Mouse (Mus musculus) C2C12 (cell line): Measurements from ENCODE around the gene Mfng. TPM values are rescaled to one million over a fixed set of nuclear protein-coding genes. Genes with fewer than 3 reads are reported as not detected.

Experiments
- H3K27me3 ChIP-seq: one replicate; pipeline ENCODE4 v1.6.1; 2011; ENCODE audit not compliant: control insufficient read depth, insufficient read depth, insufficient read length
- H3K36me3 ChIP-seq: one replicate; pipeline ENCODE4 v1.6.1; 2011; ENCODE audit not compliant: control insufficient read depth, insufficient read depth
- H3K4me3 ChIP-seq: one replicate; pipeline ENCODE4 v1.5.1; 2011; ENCODE audit warnings: mild to moderate bottlenecking, control low read depth; ENCODE audit not compliant: poor library complexity, insufficient read depth, severe bottlenecking
- H3K79me2 ChIP-seq: one replicate; pipeline ENCODE4 v1.6.1; 2011; ENCODE audit not compliant: control insufficient read depth, insufficient read depth
- H3K79me3 ChIP-seq: one replicate; pipeline ENCODE4 v1.6.1; 2011; ENCODE audit warnings: low read depth, control low read depth
- H3ac ChIP-seq: one replicate; pipeline ENCODE3; 2011; ENCODE audit warnings: low read depth; ENCODE audit not compliant: control insufficient read depth, insufficient read length
- CEBPB ChIP-seq: IDR thresholded peaks from one replicate; pipeline ENCODE4 v1.6.1; 2011; ENCODE audit warnings: low read depth, mild to moderate bottlenecking, control low read depth, moderate library complexity
- CTCF ChIP-seq: IDR thresholded peaks from one replicate; pipeline ENCODE4 v1.5.1; 2011; ENCODE audit not compliant: control insufficient read depth, insufficient read depth, insufficient read length
- FOSL1 ChIP-seq: IDR thresholded peaks from one replicate; pipeline ENCODE4 v1.8.0; 2011; ENCODE audit warnings: mild to moderate bottlenecking, low read length; ENCODE audit not compliant: poor library complexity, insufficient read depth, severe bottlenecking
- MAX ChIP-seq: IDR thresholded peaks from one replicate; pipeline ENCODE4 v1.6.1; 2011; ENCODE audit warnings: mild to moderate bottlenecking, control low read depth
- MYOD1 ChIP-seq: IDR thresholded peaks from one replicate; pipeline ENCODE4 v1.6.1; 2011; ENCODE audit warnings: low read depth; ENCODE audit not compliant: control insufficient read depth, insufficient read length
- MYOG ChIP-seq: IDR thresholded peaks from one replicate; pipeline ENCODE4 v1.6.1; 2011; ENCODE audit not compliant: control insufficient read depth, insufficient read length; ENCODE audit errors: extremely low read depth
- USF1 ChIP-seq: IDR thresholded peaks from one replicate; pipeline ENCODE4 v1.6.1; 2011; ENCODE audit warnings: low read depth, mild to moderate bottlenecking, control low read depth, moderate library complexity
- polyA plus RNA-seq: library from polyadenylated mRNA; unstranded; fragments of >200 nt; fragmentation: generic; extraction: Trizol; gene quantifications from one replicate; pipeline ENCODE4 v1.2.1, GENCODE M21; 2012; ENCODE audit warnings: missing spikeins

Gene Mfng
- polyA plus RNA-seq, 1 experiment, result not detected

GRCm38 (mm10) chr15:78787287-78787856 is 14.1 kb upstream of the Mfng start:
- TF ChIP-seq CTCF, result no peak
- Histone ChIP-seq H3K79me2 (no peaks in the 10 kb centered on the region), H3K27me3 (no peaks in the 10 kb centered on the region), H3ac (no peak overlapping the region), H3K4me3 (no peak overlapping the region), H3K36me3 (peaks cover 3% of the 10 kb centered on the region), H3K79me3 (no peaks in the 10 kb centered on the region)

GRCm38 (mm10) chr15:78786411-78786818 is 13.1 kb upstream of the Mfng start:
- Histone ChIP-seq H3K36me3 (peaks cover 3% of the 10 kb centered on the region), H3ac (no peak overlapping the region), H3K4me3 (no peak overlapping the region), H3K79me3 (no peaks in the 10 kb centered on the region), H3K27me3 (no peaks in the 10 kb centered on the region), H3K79me2 (no peaks in the 10 kb centered on the region)
- TF ChIP-seq MYOD1, result no peak

- H3K79me3 ChIP-seq, result no peaks in the 10 kb centered on the region
- H3K36me3 ChIP-seq, result peaks cover 3% of the 10 kb centered on the region
- no peak overlapping the region for H3ac ChIP-seq
- no peaks in the 10 kb centered on the region for H3K27me3 ChIP-seq
- H3K79me2 ChIP-seq, result no peaks in the 10 kb centered on the region
- H3K4me3 ChIP-seq, result no peak overlapping the region
- TF ChIP-seq FOSL1, result no peak
- no peak for TF ChIP-seq MYOD1
- TF ChIP-seq MYOG, result no peak
- TF ChIP-seq CTCF, result no peak
- TF ChIP-seq CEBPB, result no peak
- no peak for TF ChIP-seq USF1
- TF ChIP-seq MAX, result no peak
Measured at GRCm38 (mm10) chr15:78785961-78786360, 12.7 kb upstream of the Mfng start.

GRCm38 (mm10) chr15:78785258-78785657 is 12.0 kb upstream of the Mfng start:
- Histone ChIP-seq H3K79me2 (no peaks in the 10 kb centered on the region), H3K36me3 (peaks cover 3% of the 10 kb centered on the region), H3K4me3 (no peak overlapping the region), H3K79me3 (no peaks in the 10 kb centered on the region), H3ac (no peak overlapping the region), H3K27me3 (no peaks in the 10 kb centered on the region)
- TF ChIP-seq MYOD1, result no peak
- no peak for TF ChIP-seq CTCF
- no peak for TF ChIP-seq FOSL1
- TF ChIP-seq USF1, result no peak
- TF ChIP-seq CEBPB, result no peak
- no peak for TF ChIP-seq MAX
- no peak for TF ChIP-seq MYOG

- H3K4me3 ChIP-seq, result no peak overlapping the region
- peaks cover 3% of the 10 kb centered on the region for H3K36me3 ChIP-seq
- H3ac ChIP-seq, result no peak overlapping the region
- no peaks in the 10 kb centered on the region for H3K27me3 ChIP-seq
- peak; percentile 93 for TF ChIP-seq USF1
- no peak for TF ChIP-seq FOSL1
- H3K79me2 ChIP-seq, result no peaks in the 10 kb centered on the region
- H3K79me3 ChIP-seq, result no peaks in the 10 kb centered on the region
Measured at GRCm38 (mm10) chr15:78784520-78784919, 11.2 kb upstream of the Mfng start.

- Histone ChIP-seq H3ac (no peak overlapping the region), H3K79me2 (no peaks in the 10 kb centered on the region), H3K4me3 (no peak overlapping the region), H3K79me3 (no peaks in the 10 kb centered on the region), H3K36me3 (peaks cover under 1% of the 10 kb centered on the region), H3K27me3 (no peaks in the 10 kb centered on the region)
- TF ChIP-seq USF1 (no peak), MYOD1 (no peak)
Measured at GRCm38 (mm10) chr15:78782348-78783103, 9.3 kb upstream of the Mfng start.
